Mouse (Mus musculus): ENCODE results near the gene Dnah8. TPM values are rescaled to one million over a fixed set of nuclear protein-coding genes. Genes with fewer than 3 reads are reported as not detected.

The Dnah8 gene
- polyA plus RNA-seq, 1 experiment from 2014 or later = 2.4 TPM

- Histone ChIP-seq H3K9me3 (ENCODE audit: control insufficient read depth, low read length) (no peaks in the 10 kb centered on the region), H3K27ac (replicated peaks in 1 of 2; ENCODE audit: control insufficient read depth in 1 of 2, insufficient read depth in 1 of 2, low read depth in 2 of 2, low read length in 2 of 2) (no peak overlapping the region)
- 61% methylated on average over 7 of the region's 7 CpGs for WGBS
Observed at GRCm38 (mm10) chr17:30860606-30861005, 236.5 kb downstream of the Dnah8 start.

DNA sequence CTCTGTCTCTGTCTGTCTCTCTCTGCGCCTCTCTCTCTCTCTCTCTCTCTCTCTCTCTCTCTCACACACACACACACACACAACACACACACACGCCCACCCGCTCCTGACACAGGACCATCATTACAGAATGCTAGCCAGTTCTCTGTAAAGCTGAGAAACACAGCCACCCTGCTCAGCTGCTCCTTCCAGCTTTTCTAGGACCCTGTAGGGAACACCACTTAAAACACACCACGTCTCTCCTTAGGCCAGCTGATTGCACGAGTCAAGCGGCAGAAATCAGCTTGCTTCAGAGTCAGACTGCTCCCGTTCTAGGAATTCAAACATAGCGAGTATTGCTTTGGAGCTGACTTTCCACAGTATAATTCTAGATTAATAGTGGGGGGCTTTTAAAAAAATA, 242.1 kb downstream of the Dnah8 start:
- Histone ChIP-seq H3K36me3 (ENCODE audit: control insufficient read depth, insufficient read depth, low read length) (no peaks in the 10 kb centered on the region), H3K4me1 (ENCODE audit: control insufficient read depth in 2 of 2, insufficient read depth in 2 of 2, low read length in 2 of 2) (no peaks in the 10 kb centered on the region; a peak in 1 of 4 replicates), H3K9me3 (ENCODE audit: control insufficient read depth, low read length) (no peaks in the 10 kb centered on the region), H3K4me3 (ENCODE audit: control insufficient read depth in 1 of 2, insufficient read depth in 1 of 2, low read depth in 1 of 2, low read length in 2 of 2) (no peak overlapping the region), H3K9ac (ENCODE audit: low read length) (no peak overlapping the region), H3K27ac (replicated peaks in 1 of 2; ENCODE audit: control insufficient read depth in 1 of 2, insufficient read depth in 1 of 2, low read depth in 2 of 2, low read length in 2 of 2) (no peak overlapping the region), H3K27me3 (ENCODE audit: control insufficient read depth, insufficient read depth, low read length) (no peaks in the 10 kb centered on the region; the same call in 1 of the 2 replicates), H3K4me2 (ENCODE audit: low read length) (no peak overlapping the region)
- 56% methylated on average over 8 of the region's 8 CpGs for WGBS
- no peak for ATAC-seq (ENCODE audit: insufficient number of reproducible peaks, insufficient read depth, low FRiP score, low read depth)

More at GRCm38 (mm10) chr17:30860606-30861005, 236.5 kb downstream of the Dnah8 start:
- Histone ChIP-seq H3K4me1 (ENCODE audit: control insufficient read depth in 2 of 2, insufficient read depth in 2 of 2, low read length in 2 of 2) (no peaks in the 10 kb centered on the region; a peak in 1 of 4 replicates), H3K36me3 (ENCODE audit: control insufficient read depth, insufficient read depth, low read length) (no peaks in the 10 kb centered on the region), H3K9ac (ENCODE audit: low read length) (no peak overlapping the region), H3K4me2 (ENCODE audit: low read length) (no peak overlapping the region), H3K27me3 (ENCODE audit: control insufficient read depth, insufficient read depth, low read length) (no peaks in the 10 kb centered on the region; the same call in 1 of the 2 replicates), H3K4me3 (ENCODE audit: control insufficient read depth in 1 of 2, insufficient read depth in 1 of 2, low read depth in 1 of 2, low read length in 2 of 2) (no peak overlapping the region)
- ATAC-seq (ENCODE audit: insufficient number of reproducible peaks, insufficient read depth, low FRiP score, low read depth) = no peak

DNA sequence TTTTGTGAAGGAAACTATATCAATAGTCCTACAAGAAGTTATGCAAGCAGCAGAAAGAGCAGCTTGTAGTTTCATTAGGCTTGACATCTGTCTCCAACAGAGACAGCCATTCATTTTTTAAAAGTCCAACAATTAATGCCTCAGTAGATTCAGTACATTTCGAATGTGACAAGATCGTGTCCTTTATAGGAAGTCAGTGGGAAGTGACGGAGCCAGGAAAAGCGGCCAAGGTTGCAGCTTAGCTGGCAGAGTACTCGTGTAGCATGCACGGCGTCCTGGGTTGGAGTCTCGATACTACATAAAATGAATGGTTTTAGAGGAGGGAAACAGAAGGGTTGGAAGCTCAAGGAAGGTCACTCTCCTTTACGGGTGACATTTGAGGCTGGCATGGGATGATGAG, 242.8 kb downstream of the Dnah8 start:
- Histone ChIP-seq H3K9ac (ENCODE audit: low read length) (no peak overlapping the region), H3K27me3 (ENCODE audit: control insufficient read depth, insufficient read depth, low read length) (no peaks in the 10 kb centered on the region; the same call in 1 of the 2 replicates), H3K27ac (replicated peaks in 1 of 2; ENCODE audit: control insufficient read depth in 1 of 2, insufficient read depth in 1 of 2, low read depth in 2 of 2, low read length in 2 of 2) (no peak overlapping the region), H3K4me3 (ENCODE audit: control insufficient read depth in 1 of 2, insufficient read depth in 1 of 2, low read depth in 1 of 2, low read length in 2 of 2) (no peak overlapping the region), H3K4me1 (ENCODE audit: control insufficient read depth in 2 of 2, insufficient read depth in 2 of 2, low read length in 2 of 2) (no peaks in the 10 kb centered on the region; a peak in 1 of 4 replicates), H3K4me2 (ENCODE audit: low read length) (no peak overlapping the region), H3K36me3 (ENCODE audit: control insufficient read depth, insufficient read depth, low read length) (no peaks in the 10 kb centered on the region), H3K9me3 (ENCODE audit: control insufficient read depth, low read length) (no peaks in the 10 kb centered on the region)
- WGBS = 86% methylated on average over 9 of the region's 9 CpGs
- no peak for ATAC-seq (ENCODE audit: insufficient number of reproducible peaks, insufficient read depth, low FRiP score, low read depth)

- Histone ChIP-seq H3K27ac (replicated peaks in 1 of 2; ENCODE audit: control insufficient read depth in 1 of 2, insufficient read depth in 1 of 2, low read depth in 2 of 2, low read length in 2 of 2) (no peak overlapping the region), H3K9me3 (ENCODE audit: control insufficient read depth, low read length) (no peaks in the 10 kb centered on the region), H3K4me2 (ENCODE audit: low read length) (no peak overlapping the region), H3K9ac (ENCODE audit: low read length) (no peak overlapping the region), H3K27me3 (ENCODE audit: control insufficient read depth, insufficient read depth, low read length) (no peaks in the 10 kb centered on the region), H3K4me3 (ENCODE audit: control insufficient read depth in 1 of 2, insufficient read depth in 1 of 2, low read depth in 1 of 2, low read length in 2 of 2) (no peak overlapping the region), H3K36me3 (ENCODE audit: control insufficient read depth, insufficient read depth, low read length) (no peaks in the 10 kb centered on the region), H3K4me1 (ENCODE audit: control insufficient read depth in 2 of 2, insufficient read depth in 2 of 2, low read length in 2 of 2) (no peaks in the 10 kb centered on the region)
- no peak for ATAC-seq (ENCODE audit: insufficient number of reproducible peaks, insufficient read depth, low FRiP score, low read depth)
- 32% methylated on average over 10 of the region's 10 CpGs for WGBS
Observed at GRCm38 (mm10) chr17:30871040-30871439, 246.9 kb downstream of the Dnah8 start.

DNA sequence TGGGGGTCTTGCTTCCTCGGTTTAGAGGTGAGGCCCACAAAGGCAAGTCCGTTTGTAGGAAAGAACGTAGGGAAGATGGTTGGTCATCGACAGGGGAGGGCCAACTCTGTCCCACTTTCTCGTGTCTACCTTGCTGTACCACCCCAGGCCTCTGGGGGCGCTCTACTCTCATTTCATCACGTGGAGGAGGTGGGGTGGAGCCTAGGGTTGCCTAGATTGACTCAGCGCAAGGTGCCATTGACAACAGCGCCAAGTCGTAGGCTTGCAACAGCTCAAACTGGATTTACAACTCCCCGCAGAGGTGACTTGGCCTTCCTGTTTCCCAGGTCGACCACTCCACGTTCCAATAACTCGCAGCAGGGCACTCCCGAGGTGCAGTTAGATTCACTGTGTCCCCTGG, 250.1 kb downstream of the Dnah8 start:
- H3K27ac ChIP-seq (replicated peaks in 1 of 2; ENCODE audit: control insufficient read depth in 1 of 2, insufficient read depth in 1 of 2, low read depth in 2 of 2, low read length in 2 of 2) = no peak overlapping the region
- no peak for ATAC-seq (ENCODE audit: insufficient number of reproducible peaks, insufficient read depth, low FRiP score, low read depth)
- H3K4me3 ChIP-seq (ENCODE audit: control insufficient read depth in 1 of 2, insufficient read depth in 1 of 2, low read depth in 1 of 2, low read length in 2 of 2) = peak overlapping the region; percentile 14 to 17; a peak in 2 of 4 replicates
- no peaks in the 10 kb centered on the region for H3K9me3 ChIP-seq (ENCODE audit: control insufficient read depth, low read length)
- H3K9ac ChIP-seq (ENCODE audit: low read length) = no peak overlapping the region
- H3K4me1 ChIP-seq (ENCODE audit: control insufficient read depth in 2 of 2, insufficient read depth in 2 of 2, low read length in 2 of 2) = peaks cover 0 to 3% of the 10 kb centered on the region in 2 experiments; a peak in 1 of 4 replicates
- H3K36me3 ChIP-seq (ENCODE audit: control insufficient read depth, insufficient read depth, low read length) = no peaks in the 10 kb centered on the region
- no peaks in the 10 kb centered on the region for H3K27me3 ChIP-seq (ENCODE audit: control insufficient read depth, insufficient read depth, low read length)
- H3K4me2 ChIP-seq (ENCODE audit: low read length) = peak overlapping the region; percentile 42
- 37% methylated on average over 15 of the region's 15 CpGs for whole genome bisulfite sequencing

DNA sequence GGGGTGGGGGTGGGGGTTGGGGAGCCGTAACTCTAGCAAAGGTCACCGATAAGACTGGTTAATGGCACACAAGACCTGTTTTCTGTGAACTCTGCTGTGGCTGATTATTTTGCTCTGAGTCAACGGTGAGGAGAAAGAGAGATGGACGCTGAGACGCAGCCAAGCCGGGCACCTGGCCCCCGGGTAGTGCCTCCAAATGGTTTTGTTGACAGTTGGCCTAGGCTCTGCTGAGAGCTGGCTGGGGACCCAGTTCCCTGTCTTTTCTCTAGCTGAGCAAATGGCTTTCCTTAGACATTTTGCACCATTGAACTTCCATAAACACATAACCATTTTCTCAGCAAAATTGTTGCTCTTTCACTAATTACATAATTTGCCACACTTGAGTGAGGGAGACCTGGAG, 253.3 kb downstream of the Dnah8 start:
- H3K4me2 ChIP-seq (ENCODE audit: low read length) = no peak overlapping the region
- no peaks in the 10 kb centered on the region for H3K27me3 ChIP-seq (ENCODE audit: control insufficient read depth, insufficient read depth, low read length)
- no peaks in the 10 kb centered on the region for H3K36me3 ChIP-seq (ENCODE audit: control insufficient read depth, insufficient read depth, low read length)
- no peaks in the 10 kb centered on the region for H3K9me3 ChIP-seq (ENCODE audit: control insufficient read depth, low read length)
- no peak overlapping the region for H3K4me3 ChIP-seq (ENCODE audit: control insufficient read depth in 1 of 2, insufficient read depth in 1 of 2, low read depth in 1 of 2, low read length in 2 of 2)
- 71% methylated on average over 7 of the region's 7 CpGs for WGBS
- ATAC-seq (ENCODE audit: insufficient number of reproducible peaks, insufficient read depth, low FRiP score, low read depth) = no peak
- peaks cover 0 to 3% of the 10 kb centered on the region in 2 experiments; a peak in 1 of 4 replicates for H3K4me1 ChIP-seq (ENCODE audit: control insufficient read depth in 2 of 2, insufficient read depth in 2 of 2, low read length in 2 of 2)
- H3K9ac ChIP-seq (ENCODE audit: low read length) = no peak overlapping the region
- H3K27ac ChIP-seq (replicated peaks in 1 of 2; ENCODE audit: control insufficient read depth in 1 of 2, insufficient read depth in 1 of 2, low read depth in 2 of 2, low read length in 2 of 2) = no peak overlapping the region

GRCm38 (mm10) chr17:30878626-30879025, 254.5 kb downstream of the Dnah8 start:
- H3K9ac ChIP-seq (ENCODE audit: low read length) = no peak overlapping the region
- H3K27ac ChIP-seq (replicated peaks in 1 of 2; ENCODE audit: control insufficient read depth in 1 of 2, insufficient read depth in 1 of 2, low read depth in 2 of 2, low read length in 2 of 2) = no peak overlapping the region
- 25% methylated on average over 6 of the region's 6 CpGs for WGBS
- H3K36me3 ChIP-seq (ENCODE audit: control insufficient read depth, insufficient read depth, low read length) = no peaks in the 10 kb centered on the region
- no peak overlapping the region for H3K4me3 ChIP-seq (ENCODE audit: control insufficient read depth in 1 of 2, insufficient read depth in 1 of 2, low read depth in 1 of 2, low read length in 2 of 2)
- H3K4me1 ChIP-seq (ENCODE audit: control insufficient read depth in 2 of 2, insufficient read depth in 2 of 2, low read length in 2 of 2) = peaks cover 4 to 6% of the 10 kb centered on the region in 2 experiments; a peak in 3 of 4 replicates
- H3K9me3 ChIP-seq (ENCODE audit: control insufficient read depth, low read length) = no peaks in the 10 kb centered on the region
- no peak for ATAC-seq (ENCODE audit: insufficient number of reproducible peaks, insufficient read depth, low FRiP score, low read depth)
- H3K27me3 ChIP-seq (ENCODE audit: control insufficient read depth, insufficient read depth, low read length) = no peaks in the 10 kb centered on the region
- no peak overlapping the region for H3K4me2 ChIP-seq (ENCODE audit: low read length)

DNA sequence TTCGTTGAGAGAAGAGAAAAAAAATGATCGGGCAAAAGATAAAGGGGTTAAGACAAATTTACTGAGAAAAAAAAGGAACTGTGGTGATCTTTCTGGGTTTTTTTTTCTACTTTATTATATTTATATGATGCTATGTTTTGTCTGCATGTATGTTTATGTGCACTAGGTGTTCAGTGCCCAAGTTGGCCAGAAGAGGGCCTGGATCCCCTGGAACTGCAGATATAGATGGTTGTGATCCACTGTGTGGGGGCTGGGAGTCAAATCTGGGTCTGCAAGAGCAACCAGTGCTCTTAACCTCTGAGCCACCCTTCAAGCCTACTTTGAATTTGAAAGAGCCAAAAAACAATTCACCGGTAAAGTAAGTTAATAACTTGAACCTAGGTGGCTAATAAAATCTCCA, 256.2 kb downstream of the Dnah8 start:
- H3K27ac ChIP-seq (replicated peaks in 1 of 2; ENCODE audit: control insufficient read depth in 1 of 2, insufficient read depth in 1 of 2, low read depth in 2 of 2, low read length in 2 of 2) = no peak overlapping the region
- WGBS = 81% methylated on average over 3 of the region's 3 CpGs
- H3K4me1 ChIP-seq (ENCODE audit: control insufficient read depth in 2 of 2, insufficient read depth in 2 of 2, low read length in 2 of 2) = peaks cover 4 to 6% of the 10 kb centered on the region in 2 experiments; a peak in 3 of 4 replicates
- ATAC-seq (ENCODE audit: insufficient number of reproducible peaks, insufficient read depth, low FRiP score, low read depth) = no peak
- no peak overlapping the region for H3K4me3 ChIP-seq (ENCODE audit: control insufficient read depth in 1 of 2, insufficient read depth in 1 of 2, low read depth in 1 of 2, low read length in 2 of 2)
- H3K36me3 ChIP-seq (ENCODE audit: control insufficient read depth, insufficient read depth, low read length) = no peaks in the 10 kb centered on the region
- H3K4me2 ChIP-seq (ENCODE audit: low read length) = no peak overlapping the region
- H3K9ac ChIP-seq (ENCODE audit: low read length) = no peak overlapping the region
- H3K27me3 ChIP-seq (ENCODE audit: control insufficient read depth, insufficient read depth, low read length) = no peaks in the 10 kb centered on the region
- H3K9me3 ChIP-seq (ENCODE audit: control insufficient read depth, low read length) = peaks cover under 1% of the 10 kb centered on the region; the same call in 1 of the 2 replicates
